Mouse (Mus musculus) forelimb bud, embryonic 11.5 days (tissue): ENCODE data around the gene Rnf181.

Experiments used
- DNase-seq: peaks from one replicate; pipeline ENCODE4 v3.0.0-alpha.2; 2012; ENCODE audit warnings: low read depth, low spot score

The Rnf181 gene

GRCm38 (mm10) chr6:72366844-72367443 lies at the start of gene Rnf181:
Gene Rnf181, minus strand, starts transcription at chr6:72366956.
- no peak for DNase-seq

GRCm38 (mm10) chr6:72415964-72416772 lies 49.4 kb upstream of the Rnf181 start:
- no peak for DNase-seq

GRCm38 (mm10) chr6:72415181-72415580 lies 48.4 kb upstream of the Rnf181 start:
- DNase-seq, result no peak

- DNase-seq, result peak; percentile 92
Observed at GRCm38 (mm10) chr6:72414076-72414756, 47.5 kb upstream of the Rnf181 start, which contains the start of gene Ggcx. Gene Ggcx, plus strand, starts transcription at chr6:72414308.

- no peak for DNase-seq
Observed at GRCm38 (mm10) chr6:72410518-72410917, 43.8 kb upstream of the Rnf181 start.

- no peak for DNase-seq
Observed at GRCm38 (mm10) chr6:72410003-72410402, 43.2 kb upstream of the Rnf181 start.

GRCm38 (mm10) chr6:72409567-72409966 lies 42.8 kb upstream of the Rnf181 start:
- DNase-seq, result peak; percentile 80

- peak; percentile 89 for DNase-seq
Observed at GRCm38 (mm10) chr6:72407119-72407518, 40.4 kb upstream of the Rnf181 start.

- no peak for DNase-seq
Observed at GRCm38 (mm10) chr6:72405356-72405755, 38.6 kb upstream of the Rnf181 start.

GRCm38 (mm10) chr6:72401875-72402274 lies 35.1 kb upstream of the Rnf181 start:
- peak; percentile 73 for DNase-seq

GRCm38 (mm10) chr6:72399967-72400366 lies 33.2 kb upstream of the Rnf181 start:
- no peak for DNase-seq

- DNase-seq, result no peak
Observed at GRCm38 (mm10) chr6:72396837-72397251, 30.1 kb upstream of the Rnf181 start.

GRCm38 (mm10) chr6:72392341-72392740 lies 25.6 kb upstream of the Rnf181 start:
- no peak for DNase-seq

GRCm38 (mm10) chr6:72390795-72391521 lies 24.2 kb upstream of the Rnf181 start:
- DNase-seq, result no peak

- peak; percentile 52 for DNase-seq
Observed at GRCm38 (mm10) chr6:72389941-72390771, 23.4 kb upstream of the Rnf181 start, which contains the start of gene Vamp8. Gene Vamp8, minus strand, starts transcription at chr6:72390703.

GRCm38 (mm10) chr6:72389471-72389940 lies 22.8 kb upstream of the Rnf181 start:
- DNase-seq, result no peak

GRCm38 (mm10) chr6:72388791-72389329 lies 22.1 kb upstream of the Rnf181 start:
- DNase-seq, result peak; percentile 69

- no peak for DNase-seq
Observed at GRCm38 (mm10) chr6:72388266-72388665, 21.5 kb upstream of the Rnf181 start.

- DNase-seq, result no peak
Observed at GRCm38 (mm10) chr6:72387816-72388215, 21.1 kb upstream of the Rnf181 start.

GRCm38 (mm10) chr6:72386561-72386960 lies 19.8 kb upstream of the Rnf181 start:
- no peak for DNase-seq
